Mouse (Mus musculus) embryonic facial prominence, embryonic 15.5 days (tissue): ENCODE measurements at regions not wholly inside any gene's neighbourhood (a gene's known extent, or its start where the extent isn't known, plus 50 kb on each side); places are given as distances from the start of the nearest gene placed in this dataset.

Source experiments
- ATAC-seq: fragments of 200-750 bp; cut with Nextera tagmentation; 2 replicates; pipeline ENCODE4 v1.8.0; 2017; ENCODE audit warnings: low read depth, moderate TSS enrichment; ENCODE audit not compliant: insufficient number of reproducible peaks, low FRiP score, low TSS enrichment
- H3K27ac ChIP-seq: fragments of 300-500 bp; sonication (generic); replicated peaks from 2 replicates; pipeline ENCODE4 v1.5.1; 2015; ENCODE audit warnings: mild to moderate bottlenecking, inconsistent platforms
- H3K27me3 ChIP-seq: fragments of 300-500 bp; sonication (generic); 2 replicates; pipeline ENCODE4 v1.6.1; 2015; ENCODE audit warnings: inconsistent platforms
- H3K36me3 ChIP-seq: fragments of 300-500 bp; sonication (generic); 2 replicates; pipeline ENCODE4 v1.6.1; 2015; ENCODE audit warnings: mild to moderate bottlenecking, inconsistent platforms
- H3K4me1 ChIP-seq: fragments of 300-500 bp; sonication (generic); 2 replicates; pipeline ENCODE4 v1.6.1; 2015; ENCODE audit warnings: inconsistent platforms
- H3K4me2 ChIP-seq: fragments of 300-500 bp; sonication (generic); replicated peaks from 2 replicates; pipeline ENCODE4 v1.6.1; 2015; ENCODE audit warnings: mild to moderate bottlenecking, inconsistent platforms
- H3K4me3 ChIP-seq: fragments of 300-500 bp; sonication (generic); replicated peaks from 2 replicates; pipeline ENCODE4 v1.5.1; 2015; ENCODE audit warnings: mild to moderate bottlenecking, inconsistent platforms
- H3K9ac ChIP-seq: fragments of 300-500 bp; sonication (generic); 2 replicates; pipeline ENCODE4 v1.6.1; 2015; ENCODE audit warnings: inconsistent platforms
- H3K9me3 ChIP-seq: fragments of 300-500 bp; sonication (generic); replicated peaks from 2 replicates; pipeline ENCODE4 v1.6.1; 2016; ENCODE audit warnings: inconsistent platforms
- WGBS: fragments of 180-500 bp; shearing (Covaris S2); methylation state at CpG from one replicate; pipeline ENCODE4 v1.1.7; 2015; 5-methylcytosine and 5-hydroxymethylcytosine counted together

- no peak for ATAC-seq
- Histone ChIP-seq H3K27ac (no peak overlapping the region), H3K4me1 (no peaks in the 10 kb centered on the region), H3K4me2 (no peak overlapping the region), H3K4me3 (no peak overlapping the region), H3K9ac (no peak overlapping the region), H3K9me3 (no peaks in the 10 kb centered on the region), H3K36me3 (no peaks in the 10 kb centered on the region), H3K27me3 (no peaks in the 10 kb centered on the region)
- WGBS: 68% methylated on average over 3 of the region's 3 CpGs
Observed at GRCm38 (mm10) chr15:87345826-87346225, 198.3 kb upstream of the Fam19a5 start.

- 46% methylated on average over 11 of the region's 11 CpGs for WGBS
- Histone ChIP-seq H3K9me3 (no peaks in the 10 kb centered on the region), H3K27ac (no peak overlapping the region), H3K4me2 (no peak overlapping the region), H3K27me3 (no peaks in the 10 kb centered on the region), H3K36me3 (no peaks in the 10 kb centered on the region), H3K4me3 (no peak overlapping the region), H3K4me1 (no peaks in the 10 kb centered on the region), H3K9ac (no peak overlapping the region)
- no peak for ATAC-seq
Observed at GRCm38 (mm10) chr15:87349533-87350247, 194.4 kb upstream of the Fam19a5 start.

GRCm38 (mm10) chr15:87352812-87353211, 191.3 kb upstream of the Fam19a5 start:
- Histone ChIP-seq H3K27ac (no peak overlapping the region), H3K27me3 (no peaks in the 10 kb centered on the region), H3K9ac (no peak overlapping the region), H3K9me3 (no peaks in the 10 kb centered on the region), H3K36me3 (no peaks in the 10 kb centered on the region), H3K4me3 (no peak overlapping the region), H3K4me1 (no peaks in the 10 kb centered on the region), H3K4me2 (no peak overlapping the region)
- WGBS: 79% methylated on average over 8 of the region's 8 CpGs
- no peak for ATAC-seq

- Histone ChIP-seq H3K27me3 (no peaks in the 10 kb centered on the region), H3K27ac (no peak overlapping the region), H3K4me2 (no peak overlapping the region), H3K9me3 (no peaks in the 10 kb centered on the region), H3K4me3 (no peak overlapping the region), H3K4me1 (no peaks in the 10 kb centered on the region), H3K36me3 (no peaks in the 10 kb centered on the region), H3K9ac (no peak overlapping the region)
- ATAC-seq: no peak
- WGBS: 84% methylated on average over 11 of the region's 11 CpGs
Observed at GRCm38 (mm10) chr15:87353886-87354285, 190.2 kb upstream of the Fam19a5 start.

GRCm38 (mm10) chr15:87360457-87360856, 183.6 kb upstream of the Fam19a5 start:
- WGBS: 76% methylated on average over 3 of the region's 3 CpGs
- H3K4me1 ChIP-seq: no peaks in the 10 kb centered on the region
- no peak overlapping the region for H3K4me2 ChIP-seq
- H3K4me3 ChIP-seq: no peak overlapping the region
- no peaks in the 10 kb centered on the region for H3K27me3 ChIP-seq
- H3K36me3 ChIP-seq: no peaks in the 10 kb centered on the region
- no peak overlapping the region for H3K9ac ChIP-seq
- no peaks in the 10 kb centered on the region for H3K9me3 ChIP-seq
- ATAC-seq: no peak
- H3K27ac ChIP-seq: no peak overlapping the region

GRCm38 (mm10) chr15:87365712-87366361, 178.3 kb upstream of the Fam19a5 start:
- H3K4me1 ChIP-seq: no peaks in the 10 kb centered on the region
- H3K27me3 ChIP-seq: no peaks in the 10 kb centered on the region
- no peak for ATAC-seq
- no peak overlapping the region for H3K4me3 ChIP-seq
- 49% methylated on average over 8 of the region's 8 CpGs for WGBS
- H3K36me3 ChIP-seq: no peaks in the 10 kb centered on the region
- H3K4me2 ChIP-seq: no peak overlapping the region
- H3K9me3 ChIP-seq: no peaks in the 10 kb centered on the region
- H3K27ac ChIP-seq: no peak overlapping the region
- H3K9ac ChIP-seq: no peak overlapping the region

- no peak for ATAC-seq
- H3K4me3 ChIP-seq: no peak overlapping the region
- H3K36me3 ChIP-seq: no peaks in the 10 kb centered on the region
- no peaks in the 10 kb centered on the region for H3K4me1 ChIP-seq
- H3K27ac ChIP-seq: no peak overlapping the region
- H3K27me3 ChIP-seq: no peaks in the 10 kb centered on the region
- H3K9me3 ChIP-seq: no peaks in the 10 kb centered on the region
- no peak overlapping the region for H3K4me2 ChIP-seq
- 37% methylated on average over 5 of the region's 5 CpGs for WGBS
- H3K9ac ChIP-seq: no peak overlapping the region
Observed at GRCm38 (mm10) chr15:87367381-87367780, 176.7 kb upstream of the Fam19a5 start.

- Histone ChIP-seq H3K4me1 (no peaks in the 10 kb centered on the region), H3K27ac (no peak overlapping the region), H3K36me3 (no peaks in the 10 kb centered on the region), H3K4me3 (no peak overlapping the region), H3K9ac (no peak overlapping the region), H3K9me3 (no peaks in the 10 kb centered on the region), H3K4me2 (no peak overlapping the region), H3K27me3 (no peaks in the 10 kb centered on the region)
- WGBS: 94% methylated on average over 3 of the region's 3 CpGs
- no peak for ATAC-seq
Observed at GRCm38 (mm10) chr15:87369381-87369780, 174.7 kb upstream of the Fam19a5 start.

GRCm38 (mm10) chr15:87369836-87370235, 174.3 kb upstream of the Fam19a5 start:
- ATAC-seq: no peak
- WGBS: 84% methylated on average over 9 of the region's 9 CpGs

GRCm38 (mm10) chr15:87370761-87371160, 173.3 kb upstream of the Fam19a5 start:
- Histone ChIP-seq H3K9ac (no peak overlapping the region), H3K4me3 (no peak overlapping the region), H3K4me1 (no peaks in the 10 kb centered on the region), H3K9me3 (no peaks in the 10 kb centered on the region), H3K36me3 (no peaks in the 10 kb centered on the region), H3K27me3 (no peaks in the 10 kb centered on the region), H3K27ac (no peak overlapping the region), H3K4me2 (no peak overlapping the region)
- 75% methylated on average over 7 of the region's 7 CpGs for WGBS
- no peak for ATAC-seq

More at GRCm38 (mm10) chr15:87369836-87370235, 174.3 kb upstream of the Fam19a5 start:
- Histone ChIP-seq H3K27me3 (no peaks in the 10 kb centered on the region), H3K9ac (no peak overlapping the region), H3K4me3 (no peak overlapping the region), H3K4me1 (no peaks in the 10 kb centered on the region), H3K27ac (no peak overlapping the region), H3K9me3 (no peaks in the 10 kb centered on the region), H3K4me2 (no peak overlapping the region), H3K36me3 (no peaks in the 10 kb centered on the region)

GRCm38 (mm10) chr15:87374670-87375069, 169.4 kb upstream of the Fam19a5 start:
- WGBS: 68% methylated on average over 13 of the region's 13 CpGs
- no peaks in the 10 kb centered on the region for H3K9me3 ChIP-seq
- no peaks in the 10 kb centered on the region for H3K4me1 ChIP-seq
- H3K9ac ChIP-seq: no peak overlapping the region
- H3K36me3 ChIP-seq: no peaks in the 10 kb centered on the region
- no peaks in the 10 kb centered on the region for H3K27me3 ChIP-seq
- H3K4me3 ChIP-seq: no peak overlapping the region
- H3K4me2 ChIP-seq: no peak overlapping the region
- no peak overlapping the region for H3K27ac ChIP-seq
- ATAC-seq: no peak
